Mouse (Mus musculus) thymus, adult 2 months (tissue): Measurements from ENCODE around the gene Pnma1.
"Not testable (repeated sequence)": the region's sequence is repeated elsewhere in the genome, so short reads cannot be mapped to it uniquely, and the experiment has no call there.

ENCODE experiments used
- CTCF ChIP-seq: fragments of 200-500 bp; IDR thresholded peaks from 2 replicates; pipeline ENCODE4 v1.5.1; 2012; ENCODE audit warnings: mild to moderate bottlenecking, control low read depth, low read length, moderate library complexity, borderline replicate concordance; ENCODE audit not compliant: control insufficient read depth, poor library complexity, insufficient read depth; ENCODE audit errors: extremely low read depth
- POLR2A ChIP-seq: fragments of 200-500 bp; IDR thresholded peaks from 2 replicates; pipeline ENCODE4 v1.6.1; 2012; ENCODE audit warnings: mild to moderate bottlenecking, low read length, control low read depth, moderate library complexity; ENCODE audit not compliant: control insufficient read depth, poor library complexity, insufficient read depth; ENCODE audit errors: extremely low read depth

DNA sequence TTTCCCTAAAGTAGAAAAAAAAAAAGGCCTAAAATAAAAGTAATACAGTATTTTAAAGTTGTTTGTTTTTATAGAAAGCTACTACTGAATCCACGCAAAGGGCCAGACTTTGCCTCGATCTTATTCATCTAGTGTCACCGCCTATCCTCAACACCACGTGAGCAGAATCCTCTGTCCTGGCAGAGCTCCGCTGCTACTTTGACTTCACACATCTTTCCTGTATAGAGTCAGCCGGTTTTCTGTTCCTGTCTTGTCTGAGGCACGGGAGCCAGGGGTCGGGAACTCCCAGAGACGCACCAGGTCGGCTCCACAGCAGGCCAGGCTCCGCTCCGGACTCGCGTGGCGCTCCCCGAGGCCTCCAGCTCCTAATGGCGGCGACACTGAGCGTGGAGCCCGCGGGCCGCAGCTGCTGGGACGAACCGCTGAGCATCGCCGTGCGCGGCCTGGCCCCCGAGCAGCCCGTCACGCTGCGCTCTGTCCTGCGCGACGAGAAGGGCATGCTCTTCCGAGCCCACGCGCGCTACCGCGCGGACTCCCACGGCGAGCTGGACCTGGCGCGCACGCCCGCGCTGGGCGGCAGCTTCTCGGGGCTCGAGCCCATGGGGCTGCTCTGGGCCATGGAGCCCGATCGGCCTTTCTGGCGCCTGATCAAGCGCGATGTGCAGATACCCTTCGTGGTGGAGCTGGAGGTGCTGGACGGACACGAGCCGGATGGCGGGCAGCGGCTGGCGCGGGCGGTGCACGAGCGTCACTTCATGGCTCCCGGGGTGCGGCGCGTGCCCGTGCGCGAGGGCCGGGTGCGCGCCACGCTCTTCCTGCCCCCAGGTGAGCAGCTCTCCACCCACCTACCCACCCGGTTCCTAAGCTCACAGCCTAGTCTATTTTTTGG is 47.4 kb downstream of the Pnma1 start, which contains the start of gene Acot6:
- TF ChIP-seq CTCF, POLR2A: not testable (repeated sequence)
